Mouse (Mus musculus): ENCODE results near the gene Gm20481. TPM values are rescaled to one million over a fixed set of nuclear protein-coding genes. Genes with fewer than 3 reads are reported as not detected.

The Gm20481 gene
- polyA plus RNA-seq, 1 experiment, result not detected

DNA sequence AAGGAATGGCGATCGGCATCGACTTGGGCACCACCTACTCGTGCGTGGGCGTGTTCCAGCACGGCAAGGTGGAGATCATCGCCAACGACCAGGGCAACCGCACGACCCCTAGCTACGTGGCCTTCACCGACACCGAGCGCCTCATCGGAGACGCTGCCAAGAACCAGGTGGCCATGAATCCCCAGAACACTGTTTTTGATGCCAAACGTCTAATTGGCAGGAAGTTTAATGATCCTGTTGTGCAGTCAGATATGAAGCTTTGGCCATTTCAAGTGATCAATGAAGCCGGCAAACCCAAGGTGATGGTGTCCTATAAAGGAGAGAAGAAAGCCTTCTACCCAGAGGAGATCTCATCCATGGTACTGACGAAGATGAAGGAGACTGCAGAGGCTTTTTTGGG, 7.3 kb downstream of the Gm20481 start:
- no peaks in the 10 kb centered on the region for H3K27me3 ChIP-seq (ENCODE audit: control insufficient read depth, insufficient read depth, insufficient read length)
- H3ac ChIP-seq (ENCODE audit: control insufficient read depth, insufficient read length), result no peak overlapping the region
- H3K36me3 ChIP-seq (ENCODE audit: control insufficient read depth, insufficient read depth), result no peaks in the 10 kb centered on the region
- H3K4me3 ChIP-seq, result no peak overlapping the region
- H3K79me2 ChIP-seq (ENCODE audit: control insufficient read depth, insufficient read depth), result peaks cover 16% of the 10 kb centered on the region
- no peak overlapping the region for H3K4me2 ChIP-seq (ENCODE audit: low read depth)
- TF ChIP-seq CEBPB (IDR thresholded peaks at IDR 0.05; ENCODE audit: insufficient read depth, poor library complexity, severe bottlenecking) (no peak), TCF12 (IDR thresholded peaks at IDR 0.05; ENCODE audit: insufficient read depth, poor library complexity, severe bottlenecking) (no peak), POLR2A (IDR thresholded peaks at IDR 0.05; ENCODE audit: insufficient read length, low read depth) (no peak)

DNA sequence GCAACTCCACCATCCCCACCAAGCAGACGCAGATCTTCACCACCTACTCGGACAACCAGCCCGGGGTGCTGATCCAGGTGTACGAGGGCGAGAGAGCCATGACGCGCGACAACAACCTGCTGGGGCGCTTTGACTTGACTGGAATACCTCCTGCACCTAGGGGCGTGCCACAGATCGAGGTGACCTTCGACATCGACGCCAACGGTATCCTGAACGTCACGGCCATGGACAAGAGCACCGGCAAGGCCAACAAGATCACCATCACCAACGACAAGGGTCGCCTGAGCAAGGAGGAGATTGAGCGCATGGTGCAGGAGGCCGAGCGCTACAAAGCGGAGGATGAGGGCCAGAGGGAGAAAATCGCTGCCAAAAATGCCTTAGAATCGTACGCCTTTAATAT, 8.5 kb downstream of the Gm20481 start:
- Histone ChIP-seq H3ac (ENCODE audit: control insufficient read depth, insufficient read length) (no peak overlapping the region), H3K4me2 (ENCODE audit: low read depth) (no peak overlapping the region), H3K27me3 (ENCODE audit: control insufficient read depth, insufficient read depth, insufficient read length) (no peaks in the 10 kb centered on the region), H3K4me3 (no peak overlapping the region), H3K36me3 (ENCODE audit: control insufficient read depth, insufficient read depth) (no peaks in the 10 kb centered on the region), H3K79me2 (ENCODE audit: control insufficient read depth, insufficient read depth) (peaks cover 28% of the 10 kb centered on the region)
- no peak for TF ChIP-seq POLR2AphosphoS2 (IDR thresholded peaks at IDR 0.05; ENCODE audit: insufficient read length, low read depth)
- no peak for TF ChIP-seq POLR2A (IDR thresholded peaks at IDR 0.05; ENCODE audit: insufficient read length, low read depth)
- TF ChIP-seq MYOG (IDR thresholded peaks at IDR 0.05; ENCODE audit: control insufficient read depth in 1 of 3, insufficient read depth in 1 of 3, insufficient read length in 2 of 3, low read depth in 2 of 3), result no peak
- no peak for TF ChIP-seq TCF3 (IDR thresholded peaks at IDR 0.05; ENCODE audit: insufficient read length, low read depth)
- no peak for TF ChIP-seq E2F4 (IDR thresholded peaks at IDR 0.05; ENCODE audit: insufficient read depth)
- TF ChIP-seq TCF12 (IDR thresholded peaks at IDR 0.05; ENCODE audit: insufficient read depth, poor library complexity, severe bottlenecking), result no peak
- TF ChIP-seq MAX (IDR thresholded peaks at IDR 0.05; ENCODE audit: low read depth), result no peak
- TF ChIP-seq CEBPB (IDR thresholded peaks at IDR 0.05; ENCODE audit: insufficient read depth, poor library complexity, severe bottlenecking), result no peak
- TF ChIP-seq USF1 (IDR thresholded peaks at IDR 0.05; ENCODE audit: low read depth), result no peak

DNA sequence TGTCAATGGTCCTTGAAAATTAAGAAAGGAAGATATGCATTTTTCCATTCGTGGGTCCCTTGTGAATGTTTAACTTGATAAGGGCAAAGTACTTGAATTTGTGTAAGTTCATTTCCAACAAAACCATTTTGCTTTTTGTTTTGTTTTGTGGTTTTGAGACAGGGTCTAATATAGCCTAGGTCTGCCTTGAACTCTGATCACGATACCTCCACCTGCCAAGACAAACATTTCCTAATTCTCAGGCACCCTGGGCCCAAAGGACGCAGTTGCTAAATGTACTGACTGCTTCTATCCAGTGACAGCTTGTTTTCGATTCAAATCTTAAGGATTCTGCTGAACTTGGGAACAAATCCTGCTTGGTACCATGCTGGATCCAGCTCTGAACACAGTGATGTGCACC, 9.9 kb downstream of the Gm20481 start:
- Histone ChIP-seq H3ac (ENCODE audit: control insufficient read depth, insufficient read length) (no peak overlapping the region), H3K79me2 (ENCODE audit: control insufficient read depth, insufficient read depth) (peaks cover 42% of the 10 kb centered on the region), H3K4me3 (no peak overlapping the region), H3K36me3 (ENCODE audit: control insufficient read depth, insufficient read depth) (no peaks in the 10 kb centered on the region), H3K4me2 (ENCODE audit: low read depth) (no peak overlapping the region), H3K27me3 (ENCODE audit: control insufficient read depth, insufficient read depth, insufficient read length) (no peaks in the 10 kb centered on the region)
- TF ChIP-seq POLR2AphosphoS2 (IDR thresholded peaks at IDR 0.05; ENCODE audit: insufficient read length, low read depth), result no peak
- no peak for TF ChIP-seq TCF3 (IDR thresholded peaks at IDR 0.05; ENCODE audit: insufficient read length, low read depth)
- no peak for TF ChIP-seq MYOD1 (IDR thresholded peaks at IDR 0.05; ENCODE audit: control insufficient read depth in 1 of 3, insufficient read length in 2 of 3, low read depth in 2 of 3)
- TF ChIP-seq TCF12 (IDR thresholded peaks at IDR 0.05; ENCODE audit: insufficient read depth, poor library complexity, severe bottlenecking), result no peak

DNA sequence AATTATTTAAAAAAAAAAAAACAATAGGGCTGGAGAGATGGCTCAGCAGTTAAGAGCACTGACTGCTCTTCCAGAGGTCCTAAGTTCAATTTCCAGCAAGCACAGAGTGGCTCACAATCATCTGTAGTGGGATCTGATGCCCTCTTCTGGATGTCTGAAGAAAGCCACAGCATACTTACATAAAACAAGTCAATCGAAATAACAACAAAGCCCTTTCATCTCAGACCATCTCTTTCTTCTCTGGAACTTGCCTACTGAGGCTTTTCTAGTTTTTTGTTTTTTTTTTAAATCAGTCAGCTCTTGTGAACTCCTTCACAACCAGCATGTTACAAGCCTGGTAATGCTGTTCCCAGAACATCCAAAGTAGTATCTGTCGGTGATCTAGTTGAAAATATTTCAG, 10.9 kb downstream of the Gm20481 start:
- no peak for TF ChIP-seq TCF12 (IDR thresholded peaks at IDR 0.05; ENCODE audit: insufficient read depth, poor library complexity, severe bottlenecking)
- no peak for TF ChIP-seq MAX (IDR thresholded peaks at IDR 0.05; ENCODE audit: low read depth)
- TF ChIP-seq TCF3 (IDR thresholded peaks at IDR 0.05; ENCODE audit: insufficient read length, low read depth), result no peak
- TF ChIP-seq CEBPB (IDR thresholded peaks at IDR 0.05; ENCODE audit: insufficient read depth, poor library complexity, severe bottlenecking), result no peak
- TF ChIP-seq POLR2AphosphoS2 (IDR thresholded peaks at IDR 0.05; ENCODE audit: insufficient read length, low read depth), result no peak
- no peak for TF ChIP-seq MYOD1 (IDR thresholded peaks at IDR 0.05; ENCODE audit: control insufficient read depth in 1 of 3, insufficient read length in 2 of 3, low read depth in 2 of 3)
- no peak for TF ChIP-seq E2F4 (IDR thresholded peaks at IDR 0.05; ENCODE audit: insufficient read depth)
- TF ChIP-seq MYOG (IDR thresholded peaks at IDR 0.05; ENCODE audit: control insufficient read depth in 1 of 3, insufficient read depth in 1 of 3, insufficient read length in 2 of 3, low read depth in 2 of 3), result no peak
- no peak for TF ChIP-seq REST (IDR thresholded peaks at IDR 0.05; ENCODE audit: insufficient read depth, insufficient read length)
- TF ChIP-seq POLR2A (IDR thresholded peaks at IDR 0.05; ENCODE audit: insufficient read length, low read depth), result no peak
- TF ChIP-seq USF1 (IDR thresholded peaks at IDR 0.05; ENCODE audit: low read depth), result no peak
- no peak for TF ChIP-seq SRF (IDR thresholded peaks at IDR 0.05; ENCODE audit: control insufficient read depth, insufficient read length, low read depth)
- peak overlapping the region; percentile 71 for H3K4me3 ChIP-seq
- H3K36me3 ChIP-seq (ENCODE audit: control insufficient read depth, insufficient read depth), result peaks cover 8% of the 10 kb centered on the region
- no peak overlapping the region for H3ac ChIP-seq (ENCODE audit: control insufficient read depth, insufficient read length)
- H3K79me2 ChIP-seq (ENCODE audit: control insufficient read depth, insufficient read depth), result peaks cover 43% of the 10 kb centered on the region
- no peaks in the 10 kb centered on the region for H3K27me3 ChIP-seq (ENCODE audit: control insufficient read depth, insufficient read depth, insufficient read length)
- peak overlapping the region; percentile 97 for H3K4me2 ChIP-seq (ENCODE audit: low read depth)

DNA sequence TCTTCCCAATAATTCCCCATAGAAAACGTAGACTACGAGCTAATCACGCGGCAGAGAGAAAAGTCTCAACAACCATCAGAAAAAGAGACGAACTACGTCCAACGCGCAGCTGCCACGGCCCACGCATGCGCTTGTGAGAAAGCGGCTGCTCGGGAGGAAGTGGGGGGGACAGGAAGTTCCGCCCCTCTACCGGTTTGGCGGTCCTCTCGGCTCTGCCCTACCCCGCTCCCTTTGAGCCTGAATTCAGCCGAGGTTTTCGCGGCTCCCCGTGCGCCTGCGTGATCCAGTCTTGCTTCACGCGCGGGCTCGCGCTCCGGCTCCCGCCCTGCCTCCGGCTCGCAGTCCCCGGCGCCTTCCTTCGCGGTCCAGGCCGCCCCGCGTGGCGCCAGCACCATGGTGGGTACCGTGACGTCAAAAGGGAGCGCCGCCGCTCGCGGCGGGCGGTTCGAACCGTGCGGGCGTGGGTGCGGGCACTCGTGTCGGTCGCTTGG, 12.0 kb downstream of the Gm20481 start, which contains the start of gene Lsm2:
TSS of gene Lsm2 (plus strand) at position 173 of the 491 bp plus-strand sequence.
- Histone ChIP-seq H3K36me3 (ENCODE audit: control insufficient read depth, insufficient read depth) (peaks cover 18% of the 10 kb centered on the region), H3K79me2 (ENCODE audit: control insufficient read depth, insufficient read depth) (peaks cover 43% of the 10 kb centered on the region), H3ac (ENCODE audit: control insufficient read depth, insufficient read length) (peak within 1 kb of the TSS; percentile 73), H3K4me2 (ENCODE audit: low read depth) (peak within 1 kb of the TSS; percentile 97), H3K4me3 (peak within 1 kb of the TSS; percentile 71), H3K27me3 (ENCODE audit: control insufficient read depth, insufficient read depth, insufficient read length) (no peaks in the 10 kb centered on the region)
- TF ChIP-seq MYOG (IDR thresholded peaks at IDR 0.05; ENCODE audit: control insufficient read depth in 1 of 3, insufficient read depth in 1 of 3, insufficient read length in 2 of 3, low read depth in 2 of 3), result peak in 2 of 3 experiments; percentile 71
- peak in 2 of 3 experiments; percentile 74 to 75 for TF ChIP-seq MYOD1 (IDR thresholded peaks at IDR 0.05; ENCODE audit: control insufficient read depth in 1 of 3, insufficient read length in 2 of 3, low read depth in 2 of 3)
- TF ChIP-seq TCF3 (IDR thresholded peaks at IDR 0.05; ENCODE audit: insufficient read length, low read depth), result no peak
- peak; percentile 53 for TF ChIP-seq SRF (IDR thresholded peaks at IDR 0.05; ENCODE audit: control insufficient read depth, insufficient read length, low read depth)
- TF ChIP-seq POLR2AphosphoS2 (IDR thresholded peaks at IDR 0.05; ENCODE audit: insufficient read length, low read depth), result peak; percentile 93
- no peak for TF ChIP-seq CEBPB (IDR thresholded peaks at IDR 0.05; ENCODE audit: insufficient read depth, poor library complexity, severe bottlenecking)
- TF ChIP-seq POLR2A (IDR thresholded peaks at IDR 0.05; ENCODE audit: insufficient read length, low read depth), result peak; percentile 79
- peak; percentile 97 for TF ChIP-seq E2F4 (IDR thresholded peaks at IDR 0.05; ENCODE audit: insufficient read depth)

Measured in myocyte (in vitro differentiated cells).